Mouse (Mus musculus) stomach, embryonic 16.5 days (tissue): ENCODE results near the gene Aif1. TPM values are rescaled to one million over a fixed set of nuclear protein-coding genes. Genes with fewer than 3 reads are reported as not detected.

Experiments used
- ATAC-seq: fragments of 200-750 bp; cut with Nextera tagmentation; 2 replicates; pipeline ENCODE4 v1.8.0; 2017; ENCODE audit warnings: moderate number of reproducible peaks, moderate TSS enrichment; ENCODE audit not compliant: insufficient read depth, low FRiP score
- H3K27ac ChIP-seq: fragments of 300-500 bp; sonication (generic); 2 replicates; pipeline ENCODE4 v1.5.1; 2014; ENCODE audit warnings: low read length
- H3K27me3 ChIP-seq: fragments of 300-500 bp; sonication (generic); 2 replicates; pipeline ENCODE4 v1.6.1; 2014; ENCODE audit warnings: low read length, control low read depth, mixed read lengths; ENCODE audit not compliant: control insufficient read depth, insufficient read depth
- H3K36me3 ChIP-seq: fragments of 300-500 bp; sonication (generic); 2 replicates; pipeline ENCODE4 v1.6.1; 2014; ENCODE audit warnings: low read length; ENCODE audit not compliant: control insufficient read depth, insufficient read depth
- H3K4me1 ChIP-seq: fragments of 300-500 bp; sonication (generic); 2 replicates; pipeline ENCODE4 v1.6.1; 2014; ENCODE audit warnings: low read length, control low read depth, mixed read lengths; ENCODE audit not compliant: control insufficient read depth, insufficient read depth
- H3K4me2 ChIP-seq: fragments of 300-500 bp; sonication (generic); 2 replicates; pipeline ENCODE4 v1.6.1; 2014; ENCODE audit warnings: low read depth, low read length, mixed read lengths
- H3K4me3 ChIP-seq: fragments of 300-500 bp; sonication (generic); replicated peaks from 2 replicates; pipeline ENCODE4 v1.5.1; 2014; ENCODE audit warnings: mild to moderate bottlenecking, low read length
- H3K9ac ChIP-seq: fragments of 300-500 bp; sonication (generic); 2 replicates; pipeline ENCODE4 v1.6.1; 2014; ENCODE audit warnings: low read length
- H3K9me3 ChIP-seq: fragments of 300-500 bp; sonication (generic); replicated peaks from 2 replicates; pipeline ENCODE4 v1.6.1; 2016; ENCODE audit warnings: low read length, control low read depth; ENCODE audit not compliant: control insufficient read depth
- WGBS: fragments of 180-500 bp; shearing (Covaris S2); extraction: QIAGEN DNeasy Blood & Tissue Kit; methylation state at CpG from one replicate; pipeline ENCODE4 v1.1.7; 2014; 5-methylcytosine and 5-hydroxymethylcytosine counted together
- polyA plus RNA-seq: library from polyadenylated mRNA; unstranded; fragments of >200 nt; fragmentation: Nextera tagmentation; extraction: Ambion mirVana; gene quantifications from 2 replicates; pipeline ENCODE4 v1.2.1, GENCODE M21; 2015

Gene Aif1
- polyA plus RNA-seq, 1 experiment from 2014 or later, result 20.2 TPM

DNA sequence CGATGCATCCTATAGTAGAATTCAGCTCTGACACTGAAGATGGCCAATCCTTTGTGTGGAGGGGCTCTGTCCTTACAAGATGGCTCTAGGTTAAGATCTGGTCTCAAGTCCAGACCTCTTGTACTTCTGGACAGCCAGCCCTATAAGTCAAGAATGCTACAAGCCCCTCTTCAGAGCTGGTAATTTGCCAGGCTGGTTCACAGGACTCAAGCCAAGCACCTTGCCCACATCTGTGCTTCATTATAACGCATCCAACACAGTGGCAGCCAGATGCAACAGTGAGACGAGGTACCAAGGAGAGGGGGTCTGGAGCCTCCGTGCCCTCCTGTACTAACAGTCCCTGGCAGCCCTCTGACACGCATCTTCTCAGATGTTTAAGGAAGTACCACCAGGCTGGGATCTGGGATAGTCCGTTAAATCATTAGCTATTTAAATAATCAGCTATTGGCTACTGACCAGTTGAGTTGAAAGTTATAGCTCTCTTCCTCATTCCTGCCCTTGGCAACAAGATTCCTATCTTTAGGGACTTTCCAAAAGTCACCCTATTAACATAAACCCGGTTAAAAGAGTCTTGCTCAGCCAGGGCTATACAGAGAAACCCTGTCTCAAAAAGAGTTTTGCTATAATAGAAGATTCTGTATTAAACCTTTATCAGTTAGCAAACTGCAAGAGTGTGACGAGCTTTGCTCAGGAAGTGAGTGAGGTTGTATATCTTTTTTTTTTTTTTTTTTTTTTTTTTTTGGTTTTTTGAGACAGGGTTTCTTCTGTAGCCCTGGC, 1.5 kb downstream of the Aif1 start:
- Histone ChIP-seq H3K4me2 (no peak overlapping the region), H3K36me3 (no peaks in the 10 kb centered on the region), H3K4me3 (no peak overlapping the region), H3K27me3 (no peaks in the 10 kb centered on the region), H3K9ac (no peak overlapping the region), H3K4me1 (no peaks in the 10 kb centered on the region), H3K27ac (no peak overlapping the region), H3K9me3 (no peaks in the 10 kb centered on the region)
- WGBS, result 64% methylated on average over 8 of the region's 8 CpGs
- no peak for ATAC-seq

DNA sequence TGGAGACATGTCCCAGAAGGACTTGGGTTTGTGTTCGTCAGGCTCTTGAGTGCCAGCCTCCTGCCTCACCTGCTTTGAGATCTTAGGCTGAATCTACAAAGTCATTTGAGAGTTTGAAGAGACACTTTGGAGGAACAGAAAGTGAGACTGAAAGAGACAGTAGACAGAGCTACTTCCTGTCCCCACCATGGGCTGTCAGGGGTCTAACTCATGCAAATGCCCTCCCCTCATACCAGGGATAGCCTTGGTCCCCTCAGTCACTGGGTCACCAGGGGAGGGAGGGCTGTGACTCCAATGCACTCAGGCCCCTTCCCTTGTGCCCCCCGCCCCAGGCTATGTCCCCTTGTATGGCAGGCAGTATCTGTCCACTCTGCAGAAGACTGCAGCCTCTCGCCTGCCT, 2.5 kb downstream of the Aif1 start:
- no peak overlapping the region for H3K9ac ChIP-seq

DNA sequence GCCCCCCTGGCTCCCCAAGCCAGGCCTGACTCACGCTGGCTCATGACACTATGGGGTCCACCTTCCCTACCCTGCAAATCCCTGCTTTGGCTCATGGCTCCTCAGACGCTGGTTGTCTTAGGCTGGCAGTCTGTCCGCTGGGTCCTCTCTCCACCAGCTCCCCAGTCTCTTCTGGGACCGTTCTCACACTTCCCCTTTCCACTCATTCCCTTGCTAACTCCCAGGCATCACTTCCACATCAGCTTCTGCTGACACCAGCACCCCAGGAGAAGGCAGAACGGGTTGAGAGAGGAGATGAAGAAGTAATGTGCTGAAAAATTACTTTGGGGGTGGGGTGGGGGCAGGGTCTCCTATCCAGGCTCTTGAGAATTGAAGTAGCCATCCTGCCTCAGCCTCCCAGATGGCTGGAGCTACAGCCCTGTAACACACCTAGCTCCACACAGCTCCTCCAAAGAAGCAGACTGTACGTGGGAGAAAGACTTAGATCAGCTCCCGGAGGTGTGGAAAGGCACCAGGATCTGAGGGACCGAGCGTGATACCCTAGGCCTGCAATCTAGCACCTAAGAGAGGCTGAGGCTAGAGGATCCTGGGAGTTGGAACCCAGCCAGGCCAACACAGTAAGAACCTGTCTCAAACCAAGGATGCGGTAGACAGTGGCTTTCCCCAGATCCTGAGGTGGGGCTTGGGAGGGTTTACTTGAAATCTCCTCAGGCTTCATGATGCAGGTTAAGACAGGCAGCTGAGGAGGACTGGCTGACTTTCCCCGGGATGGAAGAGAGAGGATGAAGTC, 3.2 kb downstream of the Aif1 start:
- H3K36me3 ChIP-seq, result no peaks in the 10 kb centered on the region
- no peaks in the 10 kb centered on the region for H3K4me1 ChIP-seq
- no peak overlapping the region for H3K4me2 ChIP-seq
- no peaks in the 10 kb centered on the region for H3K27me3 ChIP-seq
- H3K9me3 ChIP-seq, result no peaks in the 10 kb centered on the region
- no peak overlapping the region for H3K27ac ChIP-seq
- no peak for ATAC-seq
- H3K4me3 ChIP-seq, result no peak overlapping the region
- whole genome bisulfite sequencing, result 61% methylated on average over 11 of the region's 11 CpGs
- H3K9ac ChIP-seq, result no peak overlapping the region

More for the DNA sequence above, 2.5 kb downstream of the Aif1 start:
- H3K4me1 ChIP-seq, result no peaks in the 10 kb centered on the region
- H3K9me3 ChIP-seq, result no peaks in the 10 kb centered on the region
- ATAC-seq, result no peak
- H3K36me3 ChIP-seq, result no peaks in the 10 kb centered on the region
- no peak overlapping the region for H3K4me2 ChIP-seq
- WGBS, result 77% methylated on average over 3 of the region's 3 CpGs
- no peaks in the 10 kb centered on the region for H3K27me3 ChIP-seq
- no peak overlapping the region for H3K27ac ChIP-seq
- no peak overlapping the region for H3K4me3 ChIP-seq

DNA sequence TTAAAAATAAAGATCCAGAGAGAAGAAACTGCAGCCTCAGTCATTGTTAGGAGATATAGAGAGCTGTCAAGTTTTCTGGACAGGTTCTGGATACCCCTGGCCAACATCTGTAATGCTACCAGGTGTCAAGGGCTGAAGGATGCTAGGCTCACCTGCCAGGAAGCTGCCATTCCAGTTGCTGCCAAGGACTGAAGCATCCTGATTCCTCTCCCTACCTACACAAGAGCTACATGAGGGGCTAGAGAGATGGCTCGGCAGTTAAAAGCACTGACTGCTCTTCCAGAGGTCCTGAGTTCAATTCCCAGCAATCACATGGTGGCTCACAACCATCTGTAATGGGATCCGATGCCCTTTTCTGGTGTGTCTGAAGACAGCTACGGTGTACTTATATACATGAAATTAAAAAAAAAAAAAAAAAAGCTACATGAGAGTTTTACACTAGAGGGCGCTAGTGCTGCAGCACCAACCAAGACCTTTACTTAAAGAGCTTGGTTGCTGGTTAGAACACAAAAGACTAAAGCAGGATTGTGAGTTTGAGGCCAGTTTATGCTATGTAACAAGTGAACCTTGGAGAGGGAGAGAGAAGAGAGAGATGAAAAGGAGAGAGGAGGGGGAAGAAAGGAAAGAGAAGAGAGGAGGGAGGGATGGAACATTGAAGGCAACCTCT, 7.2 kb downstream of the Aif1 start:
- peaks cover 11% of the 10 kb centered on the region for H3K4me1 ChIP-seq
- no peak overlapping the region for H3K4me2 ChIP-seq
- no peak overlapping the region for H3K27ac ChIP-seq
- H3K27me3 ChIP-seq, result no peaks in the 10 kb centered on the region
- no peaks in the 10 kb centered on the region for H3K9me3 ChIP-seq
- H3K4me3 ChIP-seq, result no peak overlapping the region
- ATAC-seq, result no peak
- 4% methylated on average over 4 of the region's 4 CpGs for WGBS
- H3K9ac ChIP-seq, result no peak overlapping the region
- H3K36me3 ChIP-seq, result no peaks in the 10 kb centered on the region

DNA sequence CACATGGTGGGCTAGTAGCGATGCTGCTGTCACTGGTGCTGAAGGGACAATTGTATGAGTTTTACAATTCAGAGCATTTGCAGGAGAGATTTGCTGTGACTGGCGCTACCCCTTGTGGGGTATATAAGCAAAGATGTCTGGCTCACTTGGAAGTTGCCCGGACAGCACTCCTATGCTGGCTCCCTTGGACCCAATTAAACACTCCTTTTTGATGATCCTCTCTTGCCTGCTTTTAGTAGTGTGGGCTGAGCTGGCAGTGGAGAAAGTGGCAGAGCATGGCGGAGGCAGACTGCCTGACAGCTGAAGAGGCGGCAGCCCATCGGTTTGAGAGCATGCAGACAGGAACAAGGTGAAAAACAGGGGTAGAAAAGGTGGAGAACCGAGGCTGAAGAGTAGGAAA, 8.1 kb downstream of the Aif1 start:
- Histone ChIP-seq H3K4me1 (peaks cover 16% of the 10 kb centered on the region), H3K36me3 (no peaks in the 10 kb centered on the region), H3K9me3 (no peaks in the 10 kb centered on the region), H3K27me3 (no peaks in the 10 kb centered on the region), H3K4me3 (no peak overlapping the region), H3K27ac (no peak overlapping the region), H3K4me2 (no peak overlapping the region), H3K9ac (no peak overlapping the region)
- no peak for ATAC-seq
- WGBS, result 84% methylated on average over 7 of the region's 7 CpGs

DNA sequence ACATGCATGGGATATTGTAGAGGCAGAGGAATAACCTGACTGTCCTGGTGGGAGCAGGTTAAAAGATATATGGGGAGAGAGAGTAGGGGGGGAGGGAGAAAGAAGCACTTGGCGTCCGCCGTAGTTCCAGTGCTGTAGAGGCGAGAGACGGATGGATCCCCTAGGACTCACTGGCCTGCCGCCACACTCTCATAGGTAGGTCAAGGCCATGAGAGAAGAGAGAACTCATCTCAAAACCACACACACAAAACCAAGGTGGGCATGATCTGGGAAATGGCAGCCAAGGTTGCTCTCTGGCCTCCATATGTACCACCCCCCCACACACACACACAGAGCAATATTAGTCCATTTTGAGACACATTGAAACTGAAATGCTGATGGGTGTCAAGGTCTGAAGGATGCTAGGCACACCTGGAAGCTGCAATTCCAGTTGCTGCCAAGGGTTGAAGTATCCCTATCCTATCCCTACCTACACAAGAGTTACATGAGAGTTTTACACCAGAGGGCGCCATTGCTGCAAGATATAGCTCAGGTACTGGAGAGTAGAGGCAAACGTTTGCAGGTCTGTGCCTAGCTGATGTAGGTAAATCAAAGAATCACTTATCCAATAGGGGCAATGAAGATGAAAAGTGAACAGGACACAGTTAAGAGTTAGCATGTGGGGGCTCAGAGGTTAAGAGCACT, 9.4 kb downstream of the Aif1 start:
- WGBS, result 68% methylated on average over 8 of the region's 8 CpGs
- peaks cover 25% of the 10 kb centered on the region for H3K4me1 ChIP-seq
- H3K4me2 ChIP-seq, result peak overlapping the region; percentile 95
- H3K9ac ChIP-seq, result no peak overlapping the region
- H3K4me3 ChIP-seq, result no peak overlapping the region
- H3K27ac ChIP-seq, result 0 out of 2 replicates have a peak overlapping the region, but pooled peaks have one; percentile 96
- 0 out of 2 replicates have a peak, but pooled peaks cover 3% of the 10 kb centered on the region for H3K36me3 ChIP-seq
- no peaks in the 10 kb centered on the region for H3K9me3 ChIP-seq
- no peaks in the 10 kb centered on the region for H3K27me3 ChIP-seq
- no peak for ATAC-seq

DNA sequence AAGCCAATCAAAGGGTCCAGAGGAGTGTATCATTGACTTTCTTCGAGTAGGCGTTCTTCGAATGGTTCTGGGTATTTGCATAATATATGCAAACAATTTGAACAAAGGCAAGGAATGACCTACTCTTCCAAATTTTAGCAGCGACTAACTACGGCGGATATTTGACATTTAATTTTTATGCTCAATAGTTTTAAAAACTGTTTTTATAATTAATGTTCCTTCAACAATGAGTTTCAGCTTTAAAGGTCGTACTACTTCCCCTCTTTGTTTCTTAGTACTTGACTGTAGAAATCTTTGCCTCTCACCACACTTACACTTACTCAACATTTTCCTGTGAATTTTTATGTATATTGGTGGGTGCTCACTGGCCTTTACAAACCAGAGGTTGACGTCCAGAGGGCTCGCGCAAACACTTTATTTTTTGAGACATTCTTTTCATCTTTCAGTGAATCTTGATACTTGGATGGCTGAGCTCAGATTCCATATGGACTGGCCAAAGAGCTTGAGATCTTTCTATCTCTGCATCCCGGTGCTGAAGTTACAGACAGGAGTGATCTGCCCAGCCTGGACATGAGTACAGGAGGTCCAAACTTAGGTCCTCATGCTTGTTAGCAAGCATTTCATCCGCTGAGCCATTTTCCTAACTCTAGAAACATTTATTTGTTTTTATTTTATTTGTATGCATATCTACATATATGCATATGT, 10.3 kb downstream of the Aif1 start:
- no peak for ATAC-seq
- Histone ChIP-seq H3K4me3 (peak overlapping the region; percentile 99), H3K4me2 (peak overlapping the region; percentile 95), H3K27ac (peak overlapping the region; percentile 96), H3K36me3 (peaks cover 12% of the 10 kb centered on the region; the same call in 1 of the 2 replicates), H3K9me3 (no peaks in the 10 kb centered on the region), H3K27me3 (no peaks in the 10 kb centered on the region), H3K9ac (peak overlapping the region; percentile 71), H3K4me1 (peaks cover 25% of the 10 kb centered on the region)
- 19% methylated on average over 12 of the region's 12 CpGs for WGBS

DNA sequence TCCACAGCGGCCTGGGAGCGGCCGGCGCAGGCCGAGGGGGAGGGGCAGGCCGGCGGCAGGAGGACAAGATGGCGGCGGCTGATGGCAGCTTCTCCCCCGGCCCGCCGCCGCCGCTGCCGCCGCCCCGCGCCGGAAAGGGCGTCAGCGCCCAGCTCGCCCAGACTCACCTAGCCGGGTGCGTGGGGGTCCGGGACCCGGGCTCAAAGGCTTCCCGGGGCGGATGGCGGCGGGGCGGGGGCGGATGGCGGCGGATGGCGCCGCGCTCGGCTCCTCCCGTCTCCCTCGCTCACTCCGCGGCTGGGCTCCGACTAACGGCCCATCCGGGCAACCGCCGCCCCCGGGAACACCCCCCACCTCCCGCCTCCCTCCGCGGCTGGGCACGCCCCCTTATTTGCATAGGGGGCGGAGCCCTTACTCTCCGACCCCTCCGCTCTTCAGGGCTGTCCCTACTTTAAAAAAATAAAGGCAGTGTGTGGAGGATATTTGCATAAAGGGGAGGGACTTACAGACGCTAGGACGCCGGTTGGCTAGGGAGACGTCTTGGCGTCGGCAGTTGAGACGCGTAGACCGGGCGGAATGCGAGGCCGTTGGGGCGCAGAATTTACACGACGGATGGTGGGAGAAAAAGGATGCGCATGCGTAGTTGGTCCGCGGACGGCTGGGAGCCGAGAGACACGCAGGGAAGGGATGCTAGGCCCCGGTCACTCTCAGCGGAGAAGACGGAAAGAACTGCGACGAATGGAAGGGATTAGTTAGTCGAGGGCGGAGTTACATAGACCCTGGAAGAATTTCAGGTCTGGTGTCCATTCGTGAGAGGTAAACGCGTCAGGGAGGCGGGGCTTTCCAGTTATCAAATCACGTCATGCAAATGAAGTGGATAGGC, 11.1 kb downstream of the Aif1 start, which contains the start of gene Prrc2a:
Gene Prrc2a (minus strand): TSS at position 330 of the 883 bp plus-strand sequence.
- 1% methylated on average over 77 of the region's 89 CpGs for WGBS
- H3K4me3 ChIP-seq, result peak within 1 kb of the TSS; percentile 99
- H3K4me2 ChIP-seq, result peak within 1 kb of the TSS; percentile 95
- no peaks in the 10 kb centered on the region for H3K27me3 ChIP-seq
- H3K9me3 ChIP-seq, result no peaks in the 10 kb centered on the region
- H3K36me3 ChIP-seq, result peaks cover 18% of the 10 kb centered on the region
- ATAC-seq, result peak; percentile 97
- peaks cover 25% of the 10 kb centered on the region for H3K4me1 ChIP-seq
- H3K9ac ChIP-seq, result peak within 1 kb of the TSS; percentile 100
- H3K27ac ChIP-seq, result peak within 1 kb of the TSS; percentile 96
